Mouse (Mus musculus): ENCODE measurements around the gene Col1a1.

Col1a1 gene

GRCm38 (mm10) chr11:94994947-94995772 is 59.1 kb downstream of the Col1a1 start:
- WGBS: 56% methylated on average over 11 of the region's 11 CpGs

- WGBS: 65% methylated on average over 8 of the region's 8 CpGs
Measured at GRCm38 (mm10) chr11:94996101-94996500, 60.1 kb downstream of the Col1a1 start.

GRCm38 (mm10) chr11:94996984-94997383 is 61.0 kb downstream of the Col1a1 start:
- 86% methylated on average over 6 of the region's 6 CpGs for WGBS

- WGBS: 40% methylated on average over 5 of the region's 5 CpGs
Measured at GRCm38 (mm10) chr11:94997596-94997995, 61.6 kb downstream of the Col1a1 start.

- 27% methylated on average over 16 of the region's 16 CpGs for WGBS
Measured at GRCm38 (mm10) chr11:94998041-94998531, 62.1 kb downstream of the Col1a1 start.

- WGBS: 74% methylated on average over 8 of the region's 8 CpGs
Measured at GRCm38 (mm10) chr11:95000128-95000527, 64.1 kb downstream of the Col1a1 start.

GRCm38 (mm10) chr11:95000548-95000947 is 64.5 kb downstream of the Col1a1 start:
- 31% methylated on average over 4 of the region's 4 CpGs for WGBS

GRCm38 (mm10) chr11:95001058-95001457 is 65.0 kb downstream of the Col1a1 start:
- WGBS: 8% methylated on average over 8 of the region's 8 CpGs

GRCm38 (mm10) chr11:95001584-95002347 is 65.7 kb downstream of the Col1a1 start:
- WGBS: 88% methylated on average over 21 of the region's 21 CpGs

Measured in cerebral cortex, adult 2 months (tissue).